Mouse (Mus musculus): Measurements from ENCODE around the gene Cma2.
"Not testable (repeated sequence)": the region's sequence is repeated elsewhere in the genome, so short reads cannot be mapped to it uniquely, and the experiment has no call there.

The Cma2 gene

DNA sequence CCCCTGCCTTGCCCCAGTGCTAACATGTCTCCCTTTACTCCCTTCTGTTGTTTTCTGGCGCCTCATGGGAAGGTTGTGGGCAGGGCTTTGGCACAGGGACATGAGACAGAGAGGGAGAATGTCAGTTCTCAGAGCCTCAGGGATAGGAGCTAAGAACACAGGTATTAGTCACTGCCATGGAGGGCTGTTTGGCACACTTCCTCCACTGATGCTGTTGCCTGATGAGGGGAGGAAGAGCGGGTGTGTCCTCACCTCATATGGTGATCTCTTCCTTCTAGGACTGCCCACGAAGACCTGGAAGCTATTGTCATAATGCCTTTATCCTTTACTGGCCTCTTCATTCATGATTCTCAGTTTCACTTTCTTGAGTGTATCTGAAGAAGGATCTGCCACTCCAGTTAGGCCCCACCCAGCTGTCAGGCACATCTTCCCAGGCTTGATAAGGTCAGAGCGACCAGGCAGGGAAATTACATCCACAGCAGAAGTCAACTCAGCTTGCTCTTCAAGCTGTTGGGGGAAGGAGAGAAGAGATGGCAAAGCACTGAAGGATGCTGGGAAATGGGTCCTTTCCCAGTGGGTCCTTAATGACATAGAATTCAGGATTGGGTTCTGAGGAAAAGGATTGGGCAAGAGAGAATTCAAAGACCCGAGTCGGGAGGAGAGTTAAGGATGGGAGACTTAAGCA is at the start of gene Cma2:
Cma2 (plus strand) TSS at position 635 of the 685 bp plus-strand sequence.
- no peak for DNase-seq (ENCODE audit: low spot score)

DNA sequence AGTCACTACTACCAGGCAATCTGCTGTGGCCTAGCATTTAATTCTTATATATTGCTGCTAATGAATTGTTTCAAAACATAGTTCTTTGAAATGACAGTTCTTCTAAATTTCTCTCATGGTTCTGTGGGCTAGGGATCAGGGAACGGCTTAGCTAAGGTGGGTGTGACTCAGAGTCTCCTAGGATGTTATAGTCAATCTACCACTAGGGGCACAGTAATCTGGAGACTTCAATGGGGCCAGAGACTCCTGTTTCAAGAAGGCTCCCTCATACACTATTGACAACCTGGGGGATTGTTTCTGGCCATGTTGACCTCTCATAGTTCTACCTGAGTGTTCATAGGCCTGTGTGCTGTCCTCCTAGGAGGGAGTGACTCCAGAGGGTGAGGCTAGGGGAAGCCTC is 45.3 kb upstream of the Cma2 start:
- no peak for DNase-seq (ENCODE audit: low spot score)

DNA sequence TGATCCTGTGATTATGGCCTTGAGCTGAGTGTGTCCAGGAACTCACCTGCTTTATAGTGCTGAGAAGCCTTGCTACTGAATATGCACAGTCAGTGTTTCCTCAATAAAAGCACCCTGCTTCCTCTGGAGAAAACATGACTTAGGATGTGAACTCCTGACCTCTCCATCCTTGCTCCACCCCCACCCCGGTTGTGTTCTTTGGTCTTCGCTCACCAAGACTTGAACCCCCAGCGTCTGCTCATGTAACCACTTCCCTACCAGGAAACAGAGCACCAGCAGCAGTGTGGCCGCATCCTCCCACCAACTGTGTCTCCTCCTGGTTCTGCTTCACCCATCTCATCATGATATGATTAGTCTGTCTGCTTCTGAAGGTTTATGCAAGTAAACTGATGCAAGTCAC is 37.4 kb upstream of the Cma2 start:
- DNase-seq (ENCODE audit: low spot score), result no peak

DNA sequence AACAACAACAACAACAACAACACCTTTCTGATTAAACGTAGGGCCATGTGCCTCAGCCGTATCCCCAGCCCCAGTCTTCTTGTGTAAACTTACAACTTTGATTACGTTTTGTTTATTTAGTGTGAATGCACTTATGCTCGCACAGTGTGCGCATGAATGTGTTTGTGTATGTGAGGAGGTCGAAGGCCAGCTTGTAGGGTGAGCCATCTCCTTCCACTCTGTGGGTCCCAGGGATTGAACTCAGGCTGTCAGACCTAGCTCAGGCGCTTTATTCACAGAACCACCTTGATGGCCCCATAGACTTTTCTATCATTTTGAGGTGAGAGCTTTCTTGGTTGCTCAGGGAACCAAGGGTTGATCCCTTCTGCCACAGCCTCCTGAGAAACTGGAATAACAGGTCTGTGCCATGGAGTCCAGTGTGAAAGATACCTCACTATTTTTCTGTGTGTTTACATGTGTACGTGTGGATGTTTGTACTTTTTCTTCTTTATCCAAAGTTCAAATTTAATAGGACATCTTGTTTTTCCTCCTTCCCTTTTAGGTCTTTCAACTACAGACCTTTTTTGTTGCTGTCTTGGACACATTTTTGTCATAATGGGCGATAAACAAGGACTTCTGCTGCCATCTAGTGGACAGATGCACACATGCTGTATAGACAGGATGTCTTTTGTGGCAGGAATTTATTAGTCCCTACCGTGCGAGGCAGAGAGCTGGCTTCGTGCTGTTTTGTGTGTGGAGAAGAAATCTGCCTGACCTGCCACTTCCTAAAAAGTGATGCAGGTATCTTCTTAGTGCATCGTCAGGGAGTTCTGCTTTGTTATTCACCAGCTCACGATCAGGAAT is 32.3 kb upstream of the Cma2 start:
- peak; percentile 67 for DNase-seq (ENCODE audit: low spot score)

DNA sequence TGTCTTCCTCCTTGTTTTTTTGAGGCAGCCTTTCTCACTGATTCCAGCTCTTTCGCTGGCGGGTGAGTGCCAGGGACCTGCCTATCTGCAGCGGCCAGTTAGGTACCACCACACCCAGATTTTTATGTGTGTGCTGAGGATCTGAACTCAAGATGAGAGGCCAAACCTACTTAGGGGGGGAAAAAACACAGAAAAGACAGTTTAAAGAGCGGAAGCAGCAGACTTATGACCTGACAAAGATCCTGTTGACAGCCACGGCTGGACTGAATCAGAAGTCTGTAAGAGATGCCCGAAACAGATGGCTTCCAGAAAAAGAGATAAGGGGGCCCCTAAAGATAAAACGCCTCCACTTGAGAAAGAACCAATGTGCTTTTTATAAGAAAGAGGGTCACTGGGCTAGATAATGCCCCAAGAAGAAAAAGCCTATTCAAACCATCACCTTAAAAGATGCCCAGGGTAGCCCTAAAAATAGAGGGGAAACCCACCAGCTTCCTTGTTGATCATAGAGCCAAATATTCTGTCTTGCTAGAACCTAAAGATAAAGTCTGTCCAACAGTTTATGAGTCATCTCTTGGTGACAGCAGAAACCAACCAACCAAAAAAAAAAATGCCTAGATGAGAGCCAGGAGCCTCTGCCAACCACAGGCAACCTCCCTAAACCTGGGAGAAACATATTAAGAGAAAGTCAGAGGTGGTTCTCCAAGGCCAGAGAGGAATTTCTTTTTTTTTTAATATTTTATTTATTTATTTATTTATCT is 28.1 kb upstream of the Cma2 start:
- no peak for DNase-seq (ENCODE audit: low spot score)

DNA sequence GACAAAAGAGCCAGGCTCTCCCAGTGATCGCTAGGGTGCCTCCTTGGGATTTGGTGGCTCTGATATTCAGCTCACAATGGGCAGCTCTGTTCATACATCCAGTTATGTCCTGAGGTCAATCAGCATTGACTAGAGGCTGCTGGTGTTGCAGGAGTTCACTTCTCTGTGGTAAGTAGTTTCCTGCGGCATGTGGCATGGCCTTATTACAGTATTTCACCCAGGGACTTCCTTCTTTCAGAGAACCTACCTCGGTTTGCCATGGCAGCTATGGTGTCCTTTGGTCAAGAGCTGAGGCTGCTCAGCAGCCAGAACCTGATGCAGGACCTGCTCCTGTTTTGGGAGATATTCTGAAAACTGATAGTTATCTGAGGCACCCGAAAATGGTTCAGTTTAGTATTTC is 23.9 kb upstream of the Cma2 start:
- DNase-seq (ENCODE audit: low spot score), result no peak

DNA sequence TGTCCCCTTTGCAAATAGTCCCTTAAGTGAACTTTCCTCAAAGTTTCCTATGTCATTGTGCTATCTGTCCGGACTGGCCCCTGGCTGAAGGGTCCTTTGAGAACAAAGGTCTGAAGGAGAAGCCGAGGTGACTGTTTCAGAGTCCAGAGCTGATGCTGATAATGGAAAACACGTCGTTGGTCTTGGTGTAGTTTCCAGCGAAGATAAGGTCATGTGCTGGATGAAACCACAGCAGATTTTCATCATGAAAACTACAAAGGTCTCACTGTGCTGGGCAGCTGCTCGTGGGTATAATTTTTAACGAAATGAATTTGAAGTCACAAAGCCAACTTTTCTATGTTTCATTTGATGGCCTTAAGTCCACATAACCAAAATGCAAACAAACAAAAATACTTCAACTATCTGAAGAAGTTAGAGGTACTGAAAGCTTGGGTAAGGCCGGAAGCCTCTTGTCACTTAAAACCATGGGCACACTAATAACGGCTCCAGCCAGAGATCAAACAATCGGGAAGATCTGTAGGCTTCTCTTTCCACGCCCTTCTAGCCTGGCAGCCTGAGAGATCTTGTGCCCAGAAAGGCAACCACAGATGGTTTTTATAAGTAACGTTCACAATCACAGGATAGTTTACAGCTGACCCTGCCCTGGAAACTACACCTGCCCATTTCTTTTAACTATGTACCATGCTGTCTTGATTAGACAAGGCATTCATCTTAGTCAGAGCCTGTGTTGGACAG is 21.4 kb upstream of the Cma2 start:
- no peak for DNase-seq (ENCODE audit: low spot score)

DNA sequence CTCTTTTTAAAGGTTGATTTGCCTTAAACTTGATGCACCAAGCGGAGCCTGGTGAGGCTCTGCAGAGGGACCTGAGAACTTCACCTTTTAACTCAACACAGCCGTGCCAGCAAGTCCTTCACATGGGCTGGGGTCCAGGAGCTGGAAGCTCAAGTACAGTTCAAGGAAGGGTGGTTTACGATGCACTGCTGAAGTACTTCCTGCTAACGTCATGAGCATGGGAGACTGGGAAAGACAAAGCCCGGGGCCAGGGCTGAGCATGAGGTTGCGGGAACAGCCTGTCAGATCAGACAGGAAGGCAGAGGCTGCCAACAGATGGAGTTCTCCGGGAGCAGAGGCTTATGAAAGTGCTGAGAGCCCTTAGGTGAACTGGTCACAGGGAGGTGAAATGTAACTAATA is 17.2 kb upstream of the Cma2 start:
- DNase-seq (ENCODE audit: low spot score), result no peak

DNA sequence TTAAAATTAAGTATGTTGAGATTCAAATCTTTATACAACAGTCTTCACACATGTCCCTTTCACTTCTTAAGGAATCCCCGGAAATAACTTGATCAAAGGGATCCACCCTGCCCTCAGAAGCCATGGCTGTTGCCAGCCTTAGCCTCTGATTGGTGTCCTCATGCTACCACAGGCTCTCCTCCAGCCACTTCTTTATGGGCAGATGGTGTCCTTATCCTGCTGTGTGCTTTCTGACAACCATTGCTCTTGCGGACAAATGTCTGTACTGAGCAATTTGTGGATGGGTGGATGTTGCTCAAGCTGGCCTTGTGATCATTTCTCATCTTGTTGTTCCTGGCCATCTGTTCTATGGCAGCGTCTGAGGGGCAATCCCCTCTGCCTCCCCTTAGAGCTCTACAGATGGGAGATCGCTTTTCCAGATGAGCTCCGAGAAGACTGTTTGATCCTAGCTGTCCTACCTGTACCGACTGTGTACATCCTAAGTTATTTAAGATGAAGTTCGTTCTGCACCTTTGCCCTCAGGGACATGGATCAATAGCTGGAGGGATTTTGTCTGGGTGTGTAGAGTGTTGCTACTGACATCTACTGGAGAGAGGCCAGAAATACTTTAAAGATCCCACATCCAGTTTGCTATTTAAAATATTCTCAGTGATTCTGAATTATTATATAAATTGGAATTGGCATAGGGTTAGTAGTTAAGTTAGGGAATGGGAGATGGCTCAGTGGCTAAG is 10.5 kb upstream of the Cma2 start:
- no peak for DNase-seq (ENCODE audit: low spot score)

DNA sequence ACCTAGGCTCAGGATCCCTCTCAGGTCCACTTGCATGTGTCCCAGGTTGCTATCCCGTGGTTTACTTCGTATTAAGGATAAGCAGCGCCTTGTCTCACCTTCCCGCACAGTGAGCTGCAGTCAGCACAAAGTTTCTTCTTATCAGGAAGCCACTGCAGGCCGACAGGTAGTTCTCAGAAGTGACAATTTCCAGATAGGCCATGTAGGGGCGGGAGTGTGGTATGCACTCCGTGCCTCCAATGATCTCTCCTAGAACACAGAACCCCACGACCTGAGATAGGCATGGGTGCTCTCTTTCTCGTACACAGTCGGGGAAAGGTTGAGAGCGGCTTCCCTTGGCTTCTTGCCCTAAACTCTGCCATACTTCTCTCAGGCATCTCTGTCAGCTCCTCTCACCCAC is 7.2 kb upstream of the Cma2 start:
- no peak for DNase-seq (ENCODE audit: low spot score)

DNA sequence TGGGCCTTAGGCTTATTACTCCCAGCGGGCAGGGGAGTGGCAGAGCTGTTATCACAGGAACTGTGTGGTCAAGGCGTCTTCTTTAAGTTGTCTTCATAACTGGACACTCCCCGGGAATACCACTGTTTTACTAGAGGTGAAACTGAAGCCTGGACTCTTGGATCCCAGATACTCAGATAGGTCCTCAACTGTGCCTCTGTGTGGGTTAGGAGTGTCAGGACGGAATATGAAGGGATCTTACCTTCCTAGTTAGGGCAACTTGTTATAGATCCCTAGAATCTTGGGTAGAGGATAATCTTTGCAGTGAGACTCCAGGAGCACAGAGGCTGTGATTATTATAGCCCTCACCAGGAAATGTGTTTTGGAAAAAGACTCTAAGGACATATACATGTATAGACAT is 6.2 kb upstream of the Cma2 start, which contains the start of gene Cma1:
Cma1 (minus strand) TSS at position 101 of the 400 bp plus-strand sequence.
- no peak for DNase-seq (ENCODE audit: low spot score)

DNA sequence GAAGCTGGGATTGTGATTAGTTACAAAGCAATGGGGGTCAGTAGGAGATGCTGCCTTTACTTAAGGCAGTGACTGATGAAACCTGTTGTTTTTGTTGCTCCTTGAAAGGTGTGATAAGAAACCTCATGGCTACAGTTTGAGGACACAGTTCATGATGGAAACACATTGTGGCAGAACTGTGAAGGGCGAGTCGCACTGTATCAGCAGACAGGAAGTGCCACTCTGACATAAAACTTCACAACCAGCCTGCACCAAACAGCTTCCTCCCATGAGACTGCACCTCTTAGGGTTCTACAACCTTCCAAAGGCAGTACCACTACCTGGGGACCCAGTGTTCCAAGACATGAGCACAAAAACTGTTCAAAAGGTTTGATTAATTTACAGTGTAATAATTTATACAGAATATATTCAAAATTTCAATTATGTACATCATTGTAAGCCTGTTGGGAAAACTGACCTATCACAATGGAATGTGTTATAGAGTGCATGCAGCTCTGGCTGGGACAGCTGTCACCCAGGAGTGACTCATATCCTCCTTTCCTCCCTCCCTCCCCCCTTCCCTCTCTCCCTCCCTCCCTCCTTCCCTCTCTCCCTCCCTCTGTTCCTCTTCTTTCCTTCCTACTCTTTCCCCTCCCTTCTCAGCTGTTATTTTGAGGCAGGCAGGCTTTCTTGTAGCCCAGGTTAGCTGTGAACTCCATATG is 4.4 kb upstream of the Cma2 start:
- DNase-seq (ENCODE audit: low spot score), result no peak

DNA sequence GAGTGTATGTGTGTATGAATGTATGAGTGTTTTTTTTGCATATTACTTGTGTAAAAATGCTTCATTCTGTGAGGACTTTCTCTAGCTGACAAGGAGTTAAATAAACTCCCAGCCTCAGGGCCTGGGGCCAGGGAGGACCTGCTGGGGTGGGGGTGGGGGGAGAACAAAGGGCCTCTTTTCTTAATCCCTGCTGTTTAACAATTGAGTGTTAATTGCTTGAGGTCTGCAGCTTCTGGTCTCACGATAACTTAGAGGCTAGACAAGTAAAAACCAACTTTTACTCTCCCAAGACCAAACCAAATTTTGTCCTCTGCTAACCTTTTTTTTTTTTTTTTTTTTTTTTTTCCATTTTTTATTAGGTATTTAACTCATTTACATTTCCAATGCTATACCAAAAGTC is 12.5 kb downstream of the Cma2 start:
- no peak for DNase-seq (ENCODE audit: low spot score)

DNA sequence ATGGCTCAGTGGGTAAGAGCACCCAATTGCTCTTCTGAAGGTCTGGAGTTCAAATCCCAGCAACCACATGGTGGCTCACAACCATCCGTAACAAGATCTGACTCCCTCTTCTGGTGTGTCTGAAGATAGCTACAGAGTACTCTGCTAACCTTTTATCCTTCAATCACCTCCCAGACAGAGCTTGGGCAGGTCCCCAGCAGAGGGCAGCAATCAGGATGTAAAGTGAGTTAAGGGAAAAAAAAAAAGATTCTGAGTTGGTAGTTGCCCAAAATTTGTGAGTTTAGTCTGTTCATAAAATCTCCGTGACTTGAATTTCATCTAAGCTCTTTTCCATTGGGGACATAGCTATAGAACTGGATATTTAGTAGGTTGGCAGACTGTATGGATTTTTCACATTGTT is 13.1 kb downstream of the Cma2 start:
- DNase-seq (ENCODE audit: low spot score), result not testable (repeated sequence)

DNA sequence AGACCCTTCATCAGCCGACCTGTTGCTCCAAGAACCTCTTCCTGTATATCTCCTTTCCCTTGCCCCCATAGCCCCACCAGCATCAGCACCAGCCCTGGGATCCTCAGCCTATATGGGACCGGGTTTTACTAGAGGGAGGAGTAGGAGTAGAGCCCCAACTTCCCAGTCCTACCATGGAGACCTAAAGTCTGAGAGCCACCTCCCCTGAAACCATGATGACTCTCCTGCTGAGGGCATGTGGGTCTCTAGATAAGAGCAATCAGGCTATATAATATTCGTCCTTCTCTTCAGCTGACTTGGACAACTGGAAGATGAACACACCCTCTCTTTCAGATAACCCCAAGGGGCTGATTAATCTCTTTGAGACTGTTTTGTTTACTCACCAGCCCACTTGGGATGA is 36.7 kb downstream of the Cma2 start:
- not testable (repeated sequence) for DNase-seq (ENCODE audit: low spot score)

DNA sequence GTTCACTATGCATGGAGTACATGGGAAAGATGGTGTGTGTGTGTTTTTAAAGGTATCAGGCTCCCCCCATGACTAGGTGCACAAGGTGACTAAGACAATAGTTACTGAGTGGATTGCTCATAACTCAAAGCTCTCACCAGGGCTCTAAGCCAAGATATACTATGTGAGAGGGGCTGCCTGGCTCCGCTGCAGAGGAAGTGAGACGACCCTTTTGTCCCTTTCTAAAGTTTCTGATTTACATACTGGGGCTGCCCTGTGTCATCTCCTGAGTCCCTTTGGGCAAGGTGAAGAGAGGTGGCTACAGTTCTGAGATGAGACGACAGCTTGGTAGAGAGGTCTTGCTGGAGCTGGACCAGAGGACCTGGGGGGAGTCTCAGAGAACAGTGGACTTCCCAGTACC is 62.4 kb downstream of the Cma2 start:
- DNase-seq (ENCODE audit: low spot score), result no peak

DNA sequence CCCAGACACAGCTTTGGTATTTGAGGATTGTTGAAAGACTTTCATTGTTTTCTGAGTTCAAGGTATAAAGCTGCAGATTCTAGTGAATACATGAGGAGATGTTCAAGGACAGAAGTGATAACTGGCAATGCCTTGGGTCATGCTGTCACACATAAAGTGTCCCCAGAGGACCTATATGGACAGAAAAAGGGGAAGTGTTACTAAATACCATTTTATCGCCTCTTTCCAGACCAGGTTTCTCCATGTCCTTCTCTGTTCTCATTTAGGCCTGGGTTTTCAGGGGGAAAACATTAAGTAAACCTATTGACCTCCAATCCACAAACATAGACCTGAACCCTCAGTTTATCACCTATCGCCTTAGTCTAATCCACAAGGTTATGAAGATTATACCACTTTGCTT is 63.1 kb downstream of the Cma2 start:
- DNase-seq (ENCODE audit: low spot score), result no peak

DNA sequence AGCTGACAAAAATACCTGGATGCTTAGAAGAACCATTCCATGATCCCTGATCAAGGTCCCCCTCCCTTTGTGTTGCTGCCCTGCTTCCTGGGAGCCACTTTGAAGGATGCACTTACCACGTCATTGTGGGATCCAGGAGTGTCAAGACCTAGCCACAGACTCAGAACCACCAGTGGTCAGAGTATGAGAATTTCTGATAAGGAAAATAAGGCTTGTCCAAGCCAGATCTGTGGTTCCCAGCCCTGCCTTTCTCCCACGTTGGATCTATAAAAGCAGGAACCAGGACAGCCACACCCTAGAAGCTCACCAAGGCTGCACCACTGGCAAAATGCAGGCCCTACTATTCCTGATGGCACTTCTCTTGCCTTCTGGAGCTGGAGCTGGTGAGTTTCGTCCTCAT is 66.9 kb downstream of the Cma2 start, which contains the start of gene Mcpt1:
Mcpt1 (plus strand) TSS at position 301 of the 400 bp plus-strand sequence.
- DNase-seq (ENCODE audit: low spot score), result not testable (repeated sequence)

DNA sequence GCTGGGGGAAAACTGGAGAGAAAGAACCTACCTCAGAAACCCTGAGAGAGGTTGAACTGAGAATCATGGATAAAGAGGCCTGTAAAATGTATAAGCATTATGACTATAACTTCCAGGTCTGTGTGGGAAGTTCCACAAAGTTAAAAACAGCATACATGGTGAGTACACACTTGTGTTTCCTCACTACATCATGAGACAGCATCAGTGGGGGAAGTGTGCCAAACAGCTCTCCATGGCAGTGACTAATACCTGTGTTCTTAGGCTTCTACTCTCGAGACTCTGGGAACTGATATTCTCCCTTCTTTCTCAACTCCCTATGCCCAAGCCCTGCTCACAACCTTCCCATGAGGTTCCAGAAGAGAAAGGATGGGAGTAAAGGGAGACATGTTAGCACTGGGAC is 68.7 kb downstream of the Cma2 start:
- DNase-seq (ENCODE audit: low spot score), result no peak

DNA sequence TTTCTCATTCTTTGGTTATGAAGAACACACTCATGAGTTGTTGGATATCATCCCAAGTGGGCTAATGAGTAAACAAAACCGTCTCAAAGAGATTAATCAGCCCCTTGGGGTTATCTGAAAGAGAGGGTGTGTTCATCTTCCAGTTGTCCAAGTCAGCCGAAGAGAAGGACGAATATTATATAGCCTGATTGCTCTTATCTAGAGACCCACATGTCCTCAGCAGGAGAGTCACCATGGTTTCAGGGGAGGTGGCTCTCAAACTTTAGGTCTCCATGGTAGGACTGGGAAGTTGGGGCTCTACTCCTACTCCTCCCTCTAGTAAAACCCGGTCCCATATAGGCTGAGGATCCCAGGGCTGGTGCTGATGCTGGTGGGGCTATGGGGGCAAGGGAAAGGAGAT is 70.5 kb downstream of the Cma2 start:
- not testable (repeated sequence) for DNase-seq (ENCODE audit: low spot score)
